Mouse (Mus musculus) urinary bladder, adult 2 months (tissue): ENCODE results near the gene Cntf. TPM values are rescaled to one million over a fixed set of nuclear protein-coding genes. Genes with fewer than 3 reads are reported as not detected.
"Not testable (repeated sequence)": the region's sequence is repeated elsewhere in the genome, so short reads cannot be mapped to it uniquely, and the experiment has no call there.

Source experiments
- DNase-seq: peaks from one replicate; pipeline ENCODE4 v3.0.0; 2022; ENCODE audit warnings: low spot score
- polyA plus RNA-seq: library from polyadenylated mRNA; depleted of rRNA; stranded (reverse); fragments of >200 nt; gene quantifications from 2 replicates; pipeline ENCODE4 v1.2.3, GENCODE M21; 2012; rRNA removed

Gene Cntf
- polyA plus RNA-seq, 1 experiment = 2.9 TPM

DNA sequence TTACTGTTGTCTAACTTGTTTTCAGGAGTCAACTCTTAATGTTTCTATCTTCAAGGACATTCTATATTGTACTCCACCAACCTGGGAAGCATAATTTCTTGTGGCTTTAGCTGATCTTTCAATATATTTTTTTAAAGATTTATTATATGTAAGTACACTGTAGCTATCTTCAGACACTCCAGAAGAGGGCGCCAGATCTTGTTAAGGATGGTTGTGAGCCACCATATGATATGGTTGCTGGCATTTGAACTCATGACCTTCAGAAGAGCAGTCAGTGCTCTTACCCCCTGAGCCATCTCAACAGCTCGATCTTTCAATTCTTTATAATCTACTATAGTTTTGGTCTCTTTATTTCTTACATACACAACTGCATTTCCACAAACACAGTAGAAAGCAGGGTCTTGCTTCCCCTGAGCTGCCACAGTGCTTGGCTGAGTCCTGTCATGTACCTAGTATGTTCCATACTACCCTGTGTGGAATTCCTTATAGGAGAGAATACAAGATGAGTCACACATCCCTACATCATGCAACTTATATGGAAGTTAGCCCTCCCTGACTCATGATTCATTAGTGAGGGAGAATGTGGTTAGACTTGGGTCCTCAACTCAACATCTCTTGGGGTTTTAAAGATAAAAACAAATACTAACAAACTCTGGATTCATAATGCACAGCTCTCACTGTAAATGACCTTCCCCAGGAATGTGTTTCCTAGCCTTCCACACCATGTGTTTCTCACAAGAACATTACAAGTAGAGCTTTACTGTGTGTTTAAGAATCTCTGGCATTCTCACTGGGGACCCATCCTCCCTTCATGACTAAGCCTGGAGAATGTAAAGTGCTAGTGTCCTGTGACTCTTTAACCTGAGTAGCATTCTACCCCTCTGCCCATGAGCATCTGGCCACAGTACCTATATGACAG is 3.0 kb downstream of the Cntf start:
- DNase-seq = no peak

DNA sequence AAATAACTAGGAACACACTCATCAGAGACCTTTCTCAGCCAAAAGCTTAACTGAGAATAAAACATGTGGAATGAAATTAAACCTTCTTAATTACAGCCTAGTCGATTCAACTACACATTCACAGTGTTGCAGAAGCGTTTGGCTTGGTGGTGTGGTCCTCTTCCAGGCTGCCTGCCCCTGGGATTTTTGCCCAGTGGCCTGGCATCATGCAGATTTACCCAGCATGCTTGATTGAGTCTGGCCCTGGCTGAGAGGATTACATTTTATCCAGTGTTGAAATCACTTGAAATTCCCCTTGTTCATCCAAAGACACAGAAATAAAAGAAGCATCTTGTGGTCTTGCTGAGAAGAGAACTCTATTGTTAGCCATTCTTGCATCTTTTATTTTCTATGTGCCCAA is 5.8 kb downstream of the Cntf start:
- no peak for DNase-seq

DNA sequence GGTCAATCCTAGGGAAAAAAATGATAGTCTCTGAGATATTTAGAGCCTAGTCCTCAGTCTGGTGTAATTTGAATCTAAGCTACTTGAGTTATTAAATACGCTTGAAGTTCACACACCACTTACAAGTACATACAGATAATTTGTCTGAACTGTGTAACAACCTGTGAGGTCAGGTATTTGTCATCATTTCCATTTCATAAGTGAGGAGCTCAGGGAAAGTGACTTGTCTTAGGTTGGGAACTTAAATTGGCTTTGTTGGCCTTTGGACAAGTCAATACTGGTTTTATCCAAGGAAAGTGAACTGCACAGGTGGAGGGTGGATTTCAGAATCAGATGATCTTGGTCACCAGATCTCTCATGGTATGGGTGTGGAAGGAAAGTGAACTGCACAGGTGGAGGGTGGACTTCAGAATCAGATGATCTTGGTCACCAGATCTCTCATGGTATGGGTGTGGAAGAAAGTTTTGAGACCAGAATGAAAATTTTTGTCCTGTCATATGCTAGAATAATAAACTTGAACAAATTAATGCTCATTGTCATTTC is 6.4 kb downstream of the Cntf start:
- DNase-seq = no peak

DNA sequence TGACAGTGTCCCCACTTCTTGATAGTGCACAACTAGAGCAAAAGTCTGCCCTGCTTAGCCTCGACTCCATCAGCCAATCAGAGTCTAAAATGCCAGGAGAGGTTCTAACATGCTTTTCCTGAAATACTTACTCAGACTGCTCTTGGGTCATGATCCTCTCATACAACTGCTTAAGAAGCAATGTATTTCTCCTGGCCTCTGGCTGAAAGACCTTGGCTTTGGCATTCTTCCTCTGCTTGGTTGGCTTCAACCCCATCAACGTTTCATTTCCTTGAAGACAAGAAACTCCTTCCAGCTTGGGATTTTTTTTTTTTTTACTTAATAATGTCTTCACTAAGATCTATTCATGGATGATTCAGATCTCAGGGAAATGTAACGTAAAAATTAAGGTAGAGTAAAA is 9.1 kb downstream of the Cntf start:
- no peak for DNase-seq

DNA sequence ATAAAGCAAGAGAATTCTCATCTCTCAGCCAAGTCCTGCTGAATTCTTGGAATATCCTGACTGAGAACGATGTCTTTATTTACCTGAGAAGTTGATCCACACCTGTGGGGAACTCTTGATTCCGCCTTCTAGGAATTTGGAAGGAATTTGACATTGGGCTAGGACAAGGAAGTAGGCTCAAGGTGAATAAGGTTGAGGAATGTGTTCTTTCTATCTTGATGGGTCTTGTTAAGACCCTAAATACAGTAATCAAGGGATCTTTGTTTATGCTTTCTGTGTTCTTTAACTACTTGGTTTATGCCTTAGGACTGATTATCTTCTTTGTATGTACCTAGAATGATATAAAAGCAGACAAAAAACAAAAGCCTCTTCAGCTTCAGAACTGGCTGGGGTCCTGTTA is 33.5 kb downstream of the Cntf start:
- DNase-seq = no peak

DNA sequence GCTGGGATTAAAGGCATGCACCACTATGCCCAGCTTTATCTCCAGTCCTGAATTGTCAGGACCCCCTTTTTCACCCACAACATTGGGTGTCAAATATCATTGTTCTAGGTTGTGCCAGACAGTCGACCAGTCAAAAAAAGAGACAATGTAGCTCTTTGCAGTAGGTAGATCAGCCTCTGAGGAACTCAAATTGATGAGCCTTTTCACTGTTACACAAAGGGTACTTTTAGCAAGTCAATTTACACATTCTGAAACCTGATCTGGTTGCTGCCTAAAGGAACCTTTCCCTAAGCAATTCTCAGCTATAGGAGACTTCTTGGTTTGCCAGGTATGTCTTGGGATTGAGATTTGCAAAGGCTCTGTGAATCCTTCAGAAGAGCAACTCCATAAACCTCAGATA is 34.4 kb downstream of the Cntf start:
- no peak for DNase-seq

DNA sequence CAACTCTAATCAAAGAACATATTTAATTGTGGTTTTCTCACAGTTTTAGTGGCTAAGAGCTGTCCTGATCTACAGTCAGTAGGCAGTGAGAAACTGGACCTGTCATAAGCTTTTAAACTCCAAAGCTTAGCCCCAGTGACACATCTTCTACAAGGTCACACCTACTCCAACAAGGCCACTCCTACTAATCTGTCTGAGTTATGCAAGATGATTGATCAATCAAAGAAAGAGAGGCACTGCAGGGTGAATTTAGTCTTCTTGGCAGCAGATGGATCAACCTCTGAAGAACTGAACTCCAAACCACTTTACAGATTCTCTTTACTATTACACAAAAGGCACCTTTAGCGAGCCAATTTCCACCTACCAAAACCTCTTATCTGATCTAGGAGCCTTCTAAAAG is 39.6 kb downstream of the Cntf start:
- no peak for DNase-seq

DNA sequence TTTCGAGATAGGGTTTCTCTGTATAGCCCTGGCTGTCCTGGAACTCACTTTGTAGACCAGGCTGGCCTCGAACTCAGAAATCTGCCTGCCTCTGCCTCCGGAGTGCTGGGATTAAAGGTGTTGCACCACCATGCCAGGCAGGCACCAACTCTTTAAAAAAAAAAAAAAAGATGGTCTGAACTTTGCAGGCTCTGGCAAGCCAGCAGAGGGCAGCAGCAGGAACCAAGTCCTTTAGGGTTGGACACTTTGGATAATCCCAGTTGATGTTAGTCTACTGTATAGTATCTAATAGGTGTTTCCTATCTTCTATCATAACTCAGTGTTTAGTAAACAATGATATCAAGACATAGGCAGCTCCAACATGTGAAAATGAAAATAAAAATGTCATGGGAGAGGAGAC is 43.1 kb downstream of the Cntf start:
- DNase-seq = no peak

DNA sequence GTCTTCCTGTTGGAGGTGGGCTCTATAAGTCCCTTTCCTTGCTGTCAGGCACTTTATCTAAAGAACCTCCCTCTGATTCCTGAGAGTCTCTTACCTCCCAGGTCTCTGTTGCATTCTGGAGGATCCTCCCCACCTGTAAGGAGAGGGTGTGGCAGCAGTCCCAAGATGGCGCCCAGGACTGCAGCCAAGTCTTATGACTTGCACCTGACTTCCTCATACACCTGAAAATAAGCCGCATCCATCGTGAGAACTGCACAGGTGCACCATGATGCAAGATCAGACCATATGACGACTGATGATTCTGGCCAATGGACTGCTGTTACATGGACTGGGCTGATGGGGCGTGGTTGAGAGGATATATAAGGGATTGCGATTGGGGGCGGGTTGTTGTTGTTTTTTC is 43.8 kb downstream of the Cntf start:
- not testable (repeated sequence) for DNase-seq

DNA sequence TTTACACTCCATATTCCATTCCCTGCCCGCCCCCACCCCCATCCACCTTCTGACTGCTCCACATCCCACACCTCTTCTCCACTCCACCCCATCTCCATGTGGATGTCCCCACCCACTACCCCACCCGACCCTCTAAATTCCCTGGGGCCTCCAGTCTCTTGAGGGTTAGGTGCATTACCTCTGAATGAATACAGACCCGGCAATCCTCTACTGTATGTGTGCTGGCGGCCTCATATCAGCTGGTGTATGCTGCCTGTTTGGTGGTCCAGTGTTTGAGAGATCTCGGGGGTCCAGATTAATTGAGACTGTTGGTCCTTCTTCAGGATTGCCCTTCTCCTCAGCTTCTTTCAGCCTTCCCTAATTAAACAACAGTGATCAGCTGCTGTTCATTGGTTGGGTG is 44.5 kb downstream of the Cntf start:
- not testable (repeated sequence) for DNase-seq

DNA sequence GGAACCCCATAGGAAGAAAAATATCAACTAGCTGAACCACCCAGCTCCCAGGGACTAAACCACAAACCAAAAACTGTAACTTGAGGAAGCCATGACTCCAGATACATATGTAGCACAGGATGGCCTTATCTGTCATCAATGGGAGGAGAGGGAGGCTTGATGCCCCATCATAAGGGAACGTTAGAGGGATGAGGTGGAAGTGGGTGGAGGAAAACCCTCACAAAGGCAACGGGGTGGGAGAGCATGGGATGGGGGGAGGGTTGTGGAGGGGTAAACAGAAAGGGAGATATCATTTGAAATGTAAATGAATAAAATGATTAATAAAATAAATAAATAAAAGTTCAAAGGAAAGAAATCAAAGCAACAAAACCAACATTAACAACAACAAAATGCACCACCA is 45.0 kb downstream of the Cntf start:
- DNase-seq = no peak

DNA sequence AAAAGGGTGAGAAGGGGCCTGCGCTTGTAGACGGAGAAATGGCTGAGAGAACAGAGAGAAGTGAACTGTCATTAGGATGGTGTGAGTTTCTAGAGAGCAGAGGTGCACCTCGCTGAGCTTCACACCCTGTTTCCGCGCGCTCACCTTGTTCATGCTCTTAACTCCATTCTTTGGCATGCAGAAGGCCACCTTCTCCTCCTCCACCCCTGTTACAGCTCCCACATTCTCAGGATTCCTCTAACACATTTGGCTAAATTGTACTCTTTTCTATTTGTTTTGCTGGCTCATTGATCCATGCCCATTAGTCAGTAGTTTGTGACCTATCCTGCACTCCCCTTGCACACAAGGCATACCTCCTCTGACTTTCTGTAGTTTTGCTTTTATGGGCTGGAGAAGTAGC is 46.2 kb downstream of the Cntf start:
- no peak for DNase-seq

Other genes with a start within 250 kb of the Cntf start
- 5.8 and 6.2 TPM in 2 replicates for gene Fam111a, start 219.9 kb downstream of the Cntf start, polyA plus RNA-seq
- not detected in 2 replicates for gene Gm4952, start 165.7 kb downstream of the Cntf start, polyA plus RNA-seq
- gene Glyat, start 132.3 kb downstream of the Cntf start, polyA plus RNA-seq = 0.14 and 0.15 TPM in 2 replicates
- not detected in 2 replicates for gene Olfr1442, start 95.2 kb downstream of the Cntf start, polyA plus RNA-seq
- gene Olfr1443, start 87.5 kb downstream of the Cntf start, polyA plus RNA-seq = not detected in 2 replicates
- gene Keg1, start 69.8 kb downstream of the Cntf start, polyA plus RNA-seq = not detected in 2 replicates
- 37.0 and 44.0 TPM in 2 replicates for gene Zfp91, start 30.5 kb upstream of the Cntf start, polyA plus RNA-seq
- gene Lpxn, start 30.6 kb upstream of the Cntf start, polyA plus RNA-seq = 4.3 and 5.1 TPM in 2 replicates
- gene Gm5244, start 81.0 kb upstream of the Cntf start, polyA plus RNA-seq = not detected in 2 replicates
- not detected in 2 replicates for gene Olfr1444, start 91.7 kb upstream of the Cntf start, polyA plus RNA-seq
- not detected in 2 replicates for gene Olfr1445, start 118.2 kb upstream of the Cntf start, polyA plus RNA-seq
- not detected in 2 replicates for gene Olfr1446, start 127.9 kb upstream of the Cntf start, polyA plus RNA-seq
- not detected in 2 replicates for gene Olfr1447, start 138.1 kb upstream of the Cntf start, polyA plus RNA-seq
- not detected in 2 replicates for gene Olfr1448, start 158.8 kb upstream of the Cntf start, polyA plus RNA-seq
- not detected in 2 replicates for gene Olfr1449, start 165.2 kb upstream of the Cntf start, polyA plus RNA-seq
- gene Olfr1450, start 184.6 kb upstream of the Cntf start, polyA plus RNA-seq = not detected in 2 replicates
- not detected in 2 replicates for gene Olfr1451, start 229.4 kb upstream of the Cntf start, polyA plus RNA-seq